Mouse (Mus musculus) ES-Bruce4 (cell line): ENCODE measurements around the gene Kdm4a.

Experiments
- CTCF ChIP-seq: IDR thresholded peaks from one replicate; pipeline ENCODE4 v1.8.1; 2011; ENCODE audit warnings: low read depth, low read length
- EP300 ChIP-seq: IDR thresholded peaks from 2 replicates; pipeline ENCODE4 v1.6.1; 2011; ENCODE audit warnings: low read depth, low read length; ENCODE audit not compliant: insufficient read depth
- POLR2A ChIP-seq: IDR thresholded peaks from one replicate; pipeline ENCODE4 v1.8.1; 2011; ENCODE audit warnings: low read length; ENCODE audit not compliant: insufficient read depth

DNA sequence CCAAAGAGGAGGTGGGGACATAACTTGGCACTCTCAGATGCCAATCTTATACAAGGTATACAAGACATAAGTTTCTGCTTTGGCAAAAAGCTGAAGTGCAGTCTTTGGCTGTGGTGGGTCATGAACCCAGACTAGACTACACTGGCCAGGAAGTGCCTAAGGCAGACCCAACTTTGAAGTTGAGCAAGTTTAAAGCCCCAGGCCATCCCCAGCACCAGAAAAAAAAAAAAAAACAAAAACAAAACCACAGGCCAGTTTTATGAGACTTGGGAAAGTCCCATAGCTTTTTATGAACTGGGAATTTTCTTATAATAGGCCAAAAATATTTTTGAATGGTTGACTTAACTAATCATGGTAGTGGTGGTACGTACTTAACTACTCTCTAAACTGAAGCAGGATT, 44.4 kb downstream of the Kdm4a start:
- TF ChIP-seq CTCF (no peak), POLR2A (no peak), EP300 (no peak)
